Mouse (Mus musculus): ENCODE results near the gene Tbc1d1.
"Not testable (repeated sequence)": the region's sequence is repeated elsewhere in the genome, so short reads cannot be mapped to it uniquely, and the experiment has no call there.

Tbc1d1 gene

GRCm38 (mm10) chr5:64315088-64315487 lies 159.0 kb downstream of the Tbc1d1 start:
- DNase-seq (ENCODE audit: low spot score) = no peak

GRCm38 (mm10) chr5:64323286-64323685 lies 167.2 kb downstream of the Tbc1d1 start:
- no peak for DNase-seq (ENCODE audit: low spot score)

GRCm38 (mm10) chr5:64324353-64324752 lies 168.2 kb downstream of the Tbc1d1 start:
- DNase-seq (ENCODE audit: low spot score) = no peak

GRCm38 (mm10) chr5:64324920-64325319 lies 168.8 kb downstream of the Tbc1d1 start:
- DNase-seq (ENCODE audit: low spot score) = no peak

- DNase-seq (ENCODE audit: low spot score) = no peak
Measured at GRCm38 (mm10) chr5:64325741-64326355, 169.7 kb downstream of the Tbc1d1 start.

GRCm38 (mm10) chr5:64326427-64327181 lies 170.5 kb downstream of the Tbc1d1 start:
- DNase-seq (ENCODE audit: low spot score) = no peak

- no peak for DNase-seq (ENCODE audit: low spot score)
Measured at GRCm38 (mm10) chr5:64327212-64327902, 171.3 kb downstream of the Tbc1d1 start.

GRCm38 (mm10) chr5:64336767-64337408 lies 180.8 kb downstream of the Tbc1d1 start:
- no peak for DNase-seq (ENCODE audit: low spot score)

GRCm38 (mm10) chr5:64338795-64339194 lies 182.7 kb downstream of the Tbc1d1 start:
- not testable (repeated sequence) for DNase-seq (ENCODE audit: low spot score)

- DNase-seq (ENCODE audit: low spot score) = no peak
Measured at GRCm38 (mm10) chr5:64340366-64340765, 184.3 kb downstream of the Tbc1d1 start.

GRCm38 (mm10) chr5:64341671-64342070 lies 185.6 kb downstream of the Tbc1d1 start:
- no peak for DNase-seq (ENCODE audit: low spot score)

- DNase-seq (ENCODE audit: low spot score) = no peak
Measured at GRCm38 (mm10) chr5:64342138-64342537, 186.0 kb downstream of the Tbc1d1 start.

GRCm38 (mm10) chr5:64343972-64344700 lies 188.0 kb downstream of the Tbc1d1 start:
- no peak for DNase-seq (ENCODE audit: low spot score)

GRCm38 (mm10) chr5:64345181-64345735 lies 189.2 kb downstream of the Tbc1d1 start:
- DNase-seq (ENCODE audit: low spot score) = no peak

- no peak for DNase-seq (ENCODE audit: low spot score)
Measured at GRCm38 (mm10) chr5:64345761-64346160, 189.7 kb downstream of the Tbc1d1 start.

GRCm38 (mm10) chr5:64346343-64346885 lies 190.3 kb downstream of the Tbc1d1 start:
- DNase-seq (ENCODE audit: low spot score) = no peak

- no peak for DNase-seq (ENCODE audit: low spot score)
Measured at GRCm38 (mm10) chr5:64348166-64348565, 192.1 kb downstream of the Tbc1d1 start.

GRCm38 (mm10) chr5:64348780-64349179 lies 192.7 kb downstream of the Tbc1d1 start:
- DNase-seq (ENCODE audit: low spot score) = no peak

- no peak for DNase-seq (ENCODE audit: low spot score)
Measured at GRCm38 (mm10) chr5:64351968-64352367, 195.9 kb downstream of the Tbc1d1 start.

- no peak for DNase-seq (ENCODE audit: low spot score)
Measured at GRCm38 (mm10) chr5:64358639-64359584, 202.8 kb downstream of the Tbc1d1 start.

Measured in spleen, adult 12 weeks (tissue).